Mouse (Mus musculus): Measurements from ENCODE around the gene Vldlr.

- TF ChIP-seq CTCF (conservative IDR thresholded peaks at IDR 0.05; ENCODE audit: insufficient read depth, insufficient read length, low read depth, low read length) (no peak), POLR2A (IDR thresholded peaks at IDR 0.05; ENCODE audit: low read depth, low read length) (no peak)
Observed at GRCm38 (mm10) chr19:27224356-27224755, 8.1 kb downstream of the Vldlr start.
